In the genomic region with DNA sequence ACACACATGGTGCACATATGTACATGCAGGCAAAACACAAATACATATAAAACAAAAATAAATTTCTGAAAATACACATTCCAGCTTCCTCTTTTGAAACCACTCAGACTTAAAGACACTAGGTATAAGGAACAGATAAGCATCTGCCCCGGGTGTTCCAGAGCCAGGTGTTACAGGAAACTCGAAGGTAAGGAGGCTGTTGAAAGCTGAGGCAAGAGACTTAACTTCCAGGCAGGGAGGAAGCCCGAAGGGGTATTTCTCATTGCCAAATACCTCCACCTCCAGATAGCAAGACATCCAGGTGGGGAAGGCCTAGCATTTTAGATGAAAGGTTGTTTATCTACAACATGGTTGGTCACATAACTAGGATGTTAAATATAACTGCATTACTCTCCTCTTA, we compare ENCODE assay signal across 21 mouse cellular contexts. TPM values are rescaled to one million over a fixed set of nuclear protein-coding genes. Genes with fewer than 3 reads are reported as not detected.
DNase-seq lines count a peak whose midpoint lies in the region; ATAC-seq and TF ChIP-seq lines count a peak whose summit lies in the region.
"Had no signal": no experiment of that assay in that cellular context is flagged by ENCODE, and none has a peak within 500 bp of the region (broad histone marks: within the 10 kb centered on the region; RNA-seq: fewer than 3 reads in every experiment).

No protein-coding gene starts in this region.

- ATAC-seq in limb, embryonic 14.5 days (ENCODE audit: low FRiP score, low read depth) = no peak
- ATAC-seq: activated CD4-positive, CD25-positive, alpha-beta regulatory T cell, adult 4 months; forebrain, embryonic 14.5 days; forebrain, embryonic 16.5 days; Patski had no signal

- peaks cover 16% of the 10 kb centered on the region for H3K4me1 ChIP-seq in limb, embryonic 14.5 days (ENCODE audit: control insufficient read depth, insufficient read depth, low read length)
- H3K4me1 ChIP-seq in limb, embryonic 10.5 days = peaks cover 19% of the 10 kb centered on the region

- H3K27me3 ChIP-seq in limb, embryonic 14.5 days (ENCODE audit: control insufficient read depth, insufficient read depth, low read length) = no peaks in the 10 kb centered on the region
- no peaks in the 10 kb centered on the region for H3K27me3 ChIP-seq in limb, embryonic 10.5 days (ENCODE audit: low read depth, poor library complexity, severe bottlenecking)
- H3K27me3 ChIP-seq: embryonic facial prominence, embryonic 12.5 days; forebrain, embryonic 12.5 days; Patski had no signal

- 68% methylated on average over 3 of the region's 3 CpGs for WGBS in limb, embryonic 14.5 days
- WGBS in limb, embryonic 10.5 days = 80% methylated on average over 3 of the region's 3 CpGs

- H3K9ac ChIP-seq in limb, embryonic 14.5 days (ENCODE audit: low read depth, low read length, severe bottlenecking) = 0 out of 2 replicates have a peak overlapping the region, but pooled peaks have one; percentile 7
- H3K9ac ChIP-seq: embryonic facial prominence, embryonic 12.5 days; forebrain, embryonic 12.5 days had no signal

- H3K36me3 ChIP-seq in limb, embryonic 14.5 days (ENCODE audit: control insufficient read depth, insufficient read depth, low read length) = no peaks in the 10 kb centered on the region
- no peaks in the 10 kb centered on the region for H3K36me3 ChIP-seq in limb, embryonic 10.5 days
- H3K36me3 ChIP-seq: embryonic facial prominence, embryonic 10.5 days; embryonic facial prominence, embryonic 12.5 days; forebrain, embryonic 10.5 days; forebrain, embryonic 12.5 days had no signal

- H3K4me3 ChIP-seq in limb, embryonic 14.5 days (replicated peaks; ENCODE audit: low read length) = no peak overlapping the region
- H3K4me3 ChIP-seq in limb, embryonic 10.5 days = no peak overlapping the region
- H3K4me3 ChIP-seq: embryonic facial prominence, embryonic 10.5 days; embryonic facial prominence, embryonic 12.5 days; forebrain, embryonic 10.5 days; forebrain, embryonic 12.5 days had no signal

- DNase-seq in limb, embryonic 14.5 days (ENCODE audit: low spot score) = no peak
- no peak for DNase-seq in limb, embryonic 10.5 days (ENCODE audit: low spot score)
- peak; percentile 58 for DNase-seq in fat pad, adult 2 months (ENCODE audit: extremely low read depth, low read depth, low spot score)
- no peak for DNase-seq in right cerebral cortex, postnatal 10 days (ENCODE audit: low spot score in 2 of 2)
- no peak for DNase-seq in heart, postnatal 25 days (ENCODE audit: low spot score)
- DNase-seq: adrenal gland, adult 8-10 months; adrenal gland, postnatal 14 days; adrenal gland, postnatal 36 days; cerebellum, adult 11-12 months; cerebellum, adult 2 months; cerebellum, adult 9-10 months; cerebellum, postnatal 10 days; cerebellum, postnatal 25 days had no signal

- TF ChIP-seq POLR2A in limb, embryonic 14.5 days (IDR thresholded peaks at IDR 0.05; ENCODE audit: borderline replicate concordance, extremely low read depth, insufficient read depth, insufficient read length) = no peak

- H3K4me2 ChIP-seq in limb, embryonic 14.5 days (replicated peaks; ENCODE audit: low read depth, low read length, severe bottlenecking) = no peak overlapping the region
- H3K4me2 ChIP-seq: embryonic facial prominence, embryonic 12.5 days; forebrain, embryonic 12.5 days had no signal

- no peak overlapping the region for H3K27ac ChIP-seq in limb, embryonic 14.5 days (replicated peaks; ENCODE audit: low read depth, low read length)
- no peak overlapping the region for H3K27ac ChIP-seq in limb, embryonic 10.5 days
- H3K27ac ChIP-seq: embryonic facial prominence, embryonic 10.5 days; embryonic facial prominence, embryonic 12.5 days; forebrain, embryonic 10.5 days; forebrain, embryonic 12.5 days had no signal

- H3K9me3 ChIP-seq in limb, embryonic 14.5 days (ENCODE audit: control insufficient read depth, low read length) = no peaks in the 10 kb centered on the region
- H3K9me3 ChIP-seq in limb, embryonic 10.5 days (replicated peaks) = no peaks in the 10 kb centered on the region
- H3K9me3 ChIP-seq: embryonic facial prominence, embryonic 10.5 days; embryonic facial prominence, embryonic 12.5 days; forebrain, embryonic 10.5 days; forebrain, embryonic 12.5 days had no signal

- intact Hi-C loops in heart, postnatal 25 days (cut with DNase I) = no loop called here

RNA-seq across cellular contexts. Expression of a gene that starts 2.0 kb away (rescaled TPM):
- polyA plus RNA-seq in limb, embryonic 14.5 days (2012; rRNA removed) = 51.3 and 58.6 TPM in 2 replicates
- polyA plus RNA-seq in limb, embryonic 14.5 days (2014; fragmentation: Nextera tagmentation; extraction: Ambion mirVana) = 81.3 and 82.2 TPM in 2 replicates
- polyA plus RNA-seq in limb, embryonic 10.5 days (2016; fragmentation: Nextera tagmentation; extraction: Ambion mirVana) = 76.5 and 82.6 TPM in 2 replicates
- total RNA-seq in heart, postnatal 25 days (2021) = 10 to 100 TPM; 49.6 to 55.2 TPM

RNA-seq across cellular contexts. Expression of a gene that starts 20.4 kb away (rescaled TPM):
- 0.05 TPM in 1 of 2 replicates, not detected in the other for polyA plus RNA-seq in limb, embryonic 14.5 days (2012; rRNA removed)
- 1.5 and 3.4 TPM in 2 replicates for polyA plus RNA-seq in limb, embryonic 14.5 days (2014; fragmentation: Nextera tagmentation; extraction: Ambion mirVana)
- 3.5 and 3.7 TPM in 2 replicates for polyA plus RNA-seq in limb, embryonic 10.5 days (2016; fragmentation: Nextera tagmentation; extraction: Ambion mirVana)
- total RNA-seq in heart, postnatal 25 days (2021) = 1 to 10 TPM; 1.7 to 2.0 TPM

RNA-seq across cellular contexts. Expression of a gene that starts 26.0 kb away (rescaled TPM):
- 92.7 and 124 TPM in 2 replicates for polyA plus RNA-seq in limb, embryonic 14.5 days (2012; rRNA removed)
- polyA plus RNA-seq in limb, embryonic 14.5 days (2014; fragmentation: Nextera tagmentation; extraction: Ambion mirVana) = 199 TPM in 2 replicates
- polyA plus RNA-seq in limb, embryonic 10.5 days (2016; fragmentation: Nextera tagmentation; extraction: Ambion mirVana) = 299 and 311 TPM in 2 replicates
- total RNA-seq in heart, postnatal 25 days (2021) = 10 to 100 TPM in 1 of 2 experiments, 1 to 10 TPM in 1; 10.0 to 10.8 TPM
